Mouse (Mus musculus): ENCODE measurements around the gene Errfi1. TPM values are rescaled to one million over a fixed set of nuclear protein-coding genes. Genes with fewer than 3 reads are reported as not detected.

Errfi1 gene
- polyA plus RNA-seq, 1 experiment from 2014 or later, result 11.3 TPM

- no peak overlapping the region for H3K27ac ChIP-seq (replicated peaks)
- ATAC-seq (ENCODE audit: extremely low read depth, insufficient number of reproducible peaks, low FRiP score, low TSS enrichment), result no peak
- 51% methylated on average over 10 of the region's 10 CpGs for WGBS
Measured at GRCm38 (mm10) chr4:150849964-150850363, 3.8 kb upstream of the Errfi1 start.

DNA sequence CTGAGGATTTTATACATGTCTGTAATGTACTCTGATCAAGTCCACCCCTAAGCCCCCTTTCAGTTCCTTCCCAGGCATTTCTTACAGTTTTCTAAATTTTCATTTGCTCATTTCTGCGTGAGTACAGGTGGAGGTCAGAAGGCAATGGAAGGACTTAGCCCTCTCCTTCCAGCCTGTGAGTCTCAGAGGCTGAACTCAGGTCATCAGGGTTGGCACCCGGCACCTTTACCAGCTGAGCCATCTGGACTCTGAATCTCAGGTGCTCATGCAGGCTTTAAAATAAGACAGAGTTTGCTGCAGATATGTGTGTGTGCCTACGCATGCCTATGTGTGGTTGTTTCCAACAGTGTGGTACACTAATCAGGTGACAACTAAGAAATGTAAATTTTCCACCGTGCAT is 2.8 kb upstream of the Errfi1 start:
- Histone ChIP-seq H3K27ac (replicated peaks) (no peak overlapping the region), H3K9me3 (no peaks in the 10 kb centered on the region)
- 78% methylated on average over 4 of the region's 4 CpGs for WGBS

More at GRCm38 (mm10) chr4:150849964-150850363, 3.8 kb upstream of the Errfi1 start:
- Histone ChIP-seq H3K27me3 (replicated peaks) (peaks cover 5% of the 10 kb centered on the region; the same call in 1 of the 2 replicates), H3K9ac (no peak overlapping the region), H3K9me3 (no peaks in the 10 kb centered on the region), H3K4me3 (no peak overlapping the region), H3K4me2 (no peak overlapping the region), H3K4me1 (peaks cover 15% of the 10 kb centered on the region), H3K36me3 (no peaks in the 10 kb centered on the region)

GRCm38 (mm10) chr4:150852045-150852444 is 1.7 kb upstream of the Errfi1 start:
- H3K27me3 ChIP-seq (replicated peaks), result peaks cover 5% of the 10 kb centered on the region; the same call in 1 of the 2 replicates

More for the DNA sequence above, 2.8 kb upstream of the Errfi1 start:
- Histone ChIP-seq H3K4me1 (peaks cover 17% of the 10 kb centered on the region), H3K4me3 (no peak overlapping the region), H3K4me2 (no peak overlapping the region), H3K27me3 (replicated peaks) (peaks cover 5% of the 10 kb centered on the region; the same call in 1 of the 2 replicates), H3K9ac (no peak overlapping the region), H3K36me3 (no peaks in the 10 kb centered on the region)
- ATAC-seq (ENCODE audit: extremely low read depth, insufficient number of reproducible peaks, low FRiP score, low TSS enrichment), result no peak

DNA sequence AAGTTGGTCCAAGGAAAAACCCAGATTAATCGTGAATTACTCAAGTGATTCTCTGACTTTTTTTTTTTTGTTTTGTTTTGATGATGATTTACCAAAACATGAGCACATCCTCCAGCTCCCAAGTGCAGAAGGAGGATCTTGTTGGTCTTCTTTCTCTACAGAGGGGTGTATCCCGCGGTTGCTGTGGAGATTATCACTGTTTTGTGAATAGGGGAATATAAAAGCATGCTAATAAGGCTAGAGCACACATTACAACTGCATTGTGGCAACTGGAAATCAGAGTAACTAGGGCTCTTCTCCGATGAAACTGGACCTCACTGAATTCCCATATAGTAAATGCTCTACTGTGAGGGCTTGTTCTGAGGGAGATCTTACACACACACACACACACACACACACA is 1.2 kb upstream of the Errfi1 start:
- no peak overlapping the region for H3K4me3 ChIP-seq
- H3K4me2 ChIP-seq, result no peak overlapping the region
- no peaks in the 10 kb centered on the region for H3K36me3 ChIP-seq
- H3K27ac ChIP-seq (replicated peaks), result no peak overlapping the region
- no peaks in the 10 kb centered on the region for H3K9me3 ChIP-seq
- no peak for ATAC-seq (ENCODE audit: extremely low read depth, insufficient number of reproducible peaks, low FRiP score, low TSS enrichment)
- peaks cover 5% of the 10 kb centered on the region; the same call in 1 of the 2 replicates for H3K27me3 ChIP-seq (replicated peaks)
- WGBS, result 69% methylated on average over 4 of the region's 4 CpGs
- H3K4me1 ChIP-seq, result peaks cover 22% of the 10 kb centered on the region
- no peak overlapping the region for H3K9ac ChIP-seq

More at GRCm38 (mm10) chr4:150852045-150852444, 1.7 kb upstream of the Errfi1 start:
- Histone ChIP-seq H3K27ac (replicated peaks) (no peak overlapping the region), H3K4me1 (peaks cover 20% of the 10 kb centered on the region), H3K9ac (no peak overlapping the region), H3K9me3 (no peaks in the 10 kb centered on the region), H3K4me3 (no peak overlapping the region), H3K4me2 (no peak overlapping the region), H3K36me3 (no peaks in the 10 kb centered on the region)
- no peak for ATAC-seq (ENCODE audit: extremely low read depth, insufficient number of reproducible peaks, low FRiP score, low TSS enrichment)
- 70% methylated on average over 8 of the region's 8 CpGs for WGBS

DNA sequence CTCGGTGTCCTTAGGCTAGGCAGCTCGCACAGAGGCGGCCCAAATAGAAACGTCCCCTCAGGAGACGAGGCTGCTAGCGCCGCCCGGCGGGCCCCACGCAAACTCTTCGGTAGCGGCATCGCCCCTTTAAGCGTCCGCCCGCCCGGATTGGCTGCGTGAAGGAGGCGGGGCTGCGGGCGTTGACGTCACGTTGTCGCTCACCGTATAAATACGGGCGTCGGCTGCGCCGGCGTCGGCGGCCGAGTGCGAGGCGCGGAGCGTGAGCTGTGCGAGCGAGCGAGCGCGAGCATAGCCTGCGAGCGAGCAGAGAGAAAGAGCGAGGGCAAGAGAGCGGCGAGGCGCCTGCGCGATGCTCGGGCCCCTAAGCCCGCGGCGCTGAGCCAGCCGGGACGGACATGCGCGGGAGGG is 1.1 kb downstream of the Errfi1 start:
- WGBS, result under 1% methylated on average over 58 of the region's 59 CpGs
- Histone ChIP-seq H3K4me3 (peak overlapping the region; percentile 79), H3K4me2 (peak overlapping the region; percentile 82), H3K4me1 (peaks cover 25% of the 10 kb centered on the region), H3K36me3 (no peaks in the 10 kb centered on the region), H3K9me3 (no peaks in the 10 kb centered on the region), H3K27ac (replicated peaks) (peak overlapping the region; percentile 98), H3K27me3 (replicated peaks) (peaks cover 3% of the 10 kb centered on the region; the same call in 1 of the 2 replicates), H3K9ac (peak overlapping the region; percentile 98)
- peak; percentile 89 for ATAC-seq (ENCODE audit: extremely low read depth, insufficient number of reproducible peaks, low FRiP score, low TSS enrichment)

DNA sequence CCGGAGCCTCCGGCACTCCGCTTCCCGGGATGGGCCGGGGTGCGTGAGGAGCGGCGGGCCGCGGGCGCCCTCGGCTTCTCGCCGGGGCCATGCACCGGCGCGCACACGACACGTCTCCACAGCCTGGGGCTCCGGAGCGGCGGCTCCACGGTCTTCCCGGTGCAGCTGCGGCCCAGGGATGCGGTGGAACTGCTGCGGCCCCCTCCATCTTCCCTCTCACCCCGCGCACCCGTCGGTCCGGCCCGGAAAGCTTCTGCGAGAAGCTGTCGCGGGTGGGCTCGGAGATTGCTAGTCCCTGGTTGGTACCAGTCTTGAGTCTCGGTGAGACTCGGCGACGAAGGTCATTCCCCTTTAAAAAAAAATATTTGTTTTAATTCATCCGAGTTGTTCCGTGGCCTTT is 1.6 kb downstream of the Errfi1 start:
- ATAC-seq (ENCODE audit: extremely low read depth, insufficient number of reproducible peaks, low FRiP score, low TSS enrichment), result peak; percentile 52
- H3K4me1 ChIP-seq, result peaks cover 28% of the 10 kb centered on the region
- under 1% methylated on average over 43 of the region's 43 CpGs for WGBS

GRCm38 (mm10) chr4:150860526-150860925 is 6.8 kb downstream of the Errfi1 start:
- Histone ChIP-seq H3K4me1 (peaks cover 37% of the 10 kb centered on the region), H3K9me3 (no peaks in the 10 kb centered on the region), H3K27ac (replicated peaks) (no peak overlapping the region), H3K4me2 (no peak overlapping the region), H3K27me3 (replicated peaks) (no peaks in the 10 kb centered on the region), H3K4me3 (no peak overlapping the region), H3K36me3 (peaks cover 4% of the 10 kb centered on the region), H3K9ac (no peak overlapping the region)
- 67% methylated on average over 4 of the region's 4 CpGs for WGBS
- no peak for ATAC-seq (ENCODE audit: extremely low read depth, insufficient number of reproducible peaks, low FRiP score, low TSS enrichment)

More for the DNA sequence above, 1.6 kb downstream of the Errfi1 start:
- Histone ChIP-seq H3K9me3 (no peaks in the 10 kb centered on the region), H3K4me2 (peak overlapping the region; percentile 82), H3K9ac (peak overlapping the region; percentile 98), H3K27ac (replicated peaks) (peak overlapping the region; percentile 98), H3K4me3 (peak overlapping the region; percentile 79), H3K27me3 (replicated peaks) (peaks cover 3% of the 10 kb centered on the region; the same call in 1 of the 2 replicates), H3K36me3 (no peaks in the 10 kb centered on the region)

DNA sequence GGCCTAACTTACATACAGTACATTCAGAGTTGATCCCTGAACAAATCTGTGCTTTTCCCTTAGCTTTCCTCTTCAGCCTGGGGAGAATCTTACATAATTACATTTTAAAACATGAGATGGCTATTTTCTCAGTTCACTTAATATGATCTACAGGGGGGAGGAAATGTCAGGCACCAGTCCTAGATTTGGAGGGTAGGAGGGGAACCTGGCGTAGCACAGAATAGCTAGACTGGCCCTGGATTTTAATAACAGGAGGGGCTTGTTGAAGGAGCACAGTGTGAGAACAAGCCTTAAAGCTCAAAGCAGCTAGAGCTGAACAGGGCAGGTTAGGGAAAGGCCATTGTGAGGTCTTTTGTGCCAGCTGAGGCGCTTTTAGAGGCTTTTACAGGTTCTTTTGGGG is 7.4 kb downstream of the Errfi1 start:
- H3K4me1 ChIP-seq, result peaks cover 32% of the 10 kb centered on the region
- H3K4me2 ChIP-seq, result no peak overlapping the region
- no peaks in the 10 kb centered on the region for H3K9me3 ChIP-seq
- H3K9ac ChIP-seq, result no peak overlapping the region
- H3K27ac ChIP-seq (replicated peaks), result no peak overlapping the region
- ATAC-seq (ENCODE audit: extremely low read depth, insufficient number of reproducible peaks, low FRiP score, low TSS enrichment), result no peak
- no peak overlapping the region for H3K4me3 ChIP-seq
- WGBS, result 86% methylated on average over 2 of the region's 2 CpGs
- peaks cover 10% of the 10 kb centered on the region for H3K36me3 ChIP-seq
- no peaks in the 10 kb centered on the region for H3K27me3 ChIP-seq (replicated peaks)

GRCm38 (mm10) chr4:150862626-150863375 is 9.1 kb downstream of the Errfi1 start:
- Histone ChIP-seq H3K9ac (no peak overlapping the region), H3K4me2 (no peak overlapping the region), H3K27me3 (replicated peaks) (no peaks in the 10 kb centered on the region), H3K9me3 (no peaks in the 10 kb centered on the region), H3K36me3 (peaks cover 27% of the 10 kb centered on the region), H3K4me3 (no peak overlapping the region), H3K27ac (replicated peaks) (no peak overlapping the region), H3K4me1 (peaks cover 23% of the 10 kb centered on the region)
- ATAC-seq (ENCODE audit: extremely low read depth, insufficient number of reproducible peaks, low FRiP score, low TSS enrichment), result no peak
- WGBS, result 62% methylated on average over 8 of the region's 8 CpGs

DNA sequence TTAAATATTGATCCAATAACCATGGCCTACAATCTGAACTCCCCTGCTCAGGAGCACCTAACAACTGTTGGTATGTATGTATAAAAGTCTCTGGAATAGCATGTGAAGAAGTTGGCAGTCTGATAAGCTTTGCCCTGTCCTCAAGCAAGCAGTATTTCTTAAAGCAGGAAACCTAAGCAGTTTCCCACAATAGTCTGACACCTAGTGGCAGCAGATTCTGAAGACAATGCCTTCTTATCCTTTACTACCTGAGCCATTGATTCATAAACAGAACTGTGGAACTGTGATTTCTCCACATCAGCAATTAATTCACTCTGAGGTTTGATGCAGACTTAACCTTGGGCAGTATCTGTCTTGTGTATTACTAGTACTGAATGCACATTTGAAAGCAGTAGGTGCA is 11.7 kb downstream of the Errfi1 start:
- no peak overlapping the region for H3K9ac ChIP-seq
- no peak overlapping the region for H3K4me2 ChIP-seq
- peaks cover 34% of the 10 kb centered on the region for H3K4me1 ChIP-seq
- H3K27me3 ChIP-seq (replicated peaks), result no peaks in the 10 kb centered on the region
- ATAC-seq (ENCODE audit: extremely low read depth, insufficient number of reproducible peaks, low FRiP score, low TSS enrichment), result no peak
- peaks cover 33% of the 10 kb centered on the region for H3K36me3 ChIP-seq
- no peak overlapping the region for H3K4me3 ChIP-seq
- H3K27ac ChIP-seq (replicated peaks), result no peak overlapping the region
- H3K9me3 ChIP-seq, result no peaks in the 10 kb centered on the region

- Histone ChIP-seq H3K27me3 (replicated peaks) (no peaks in the 10 kb centered on the region), H3K36me3 (peaks cover 33% of the 10 kb centered on the region), H3K4me1 (peaks cover 35% of the 10 kb centered on the region), H3K9me3 (no peaks in the 10 kb centered on the region), H3K9ac (no peak overlapping the region), H3K4me2 (no peak overlapping the region), H3K4me3 (no peak overlapping the region), H3K27ac (replicated peaks) (no peak overlapping the region)
- WGBS, result 82% methylated on average over 11 of the region's 11 CpGs
- ATAC-seq (ENCODE audit: extremely low read depth, insufficient number of reproducible peaks, low FRiP score, low TSS enrichment), result no peak
Measured at GRCm38 (mm10) chr4:150866069-150866468, 12.3 kb downstream of the Errfi1 start.

GRCm38 (mm10) chr4:150866494-150866893 is 12.8 kb downstream of the Errfi1 start:
- no peak overlapping the region for H3K4me3 ChIP-seq
- H3K27me3 ChIP-seq (replicated peaks), result no peaks in the 10 kb centered on the region
- no peak overlapping the region for H3K9ac ChIP-seq
- H3K27ac ChIP-seq (replicated peaks), result no peak overlapping the region
- H3K9me3 ChIP-seq, result no peaks in the 10 kb centered on the region
- ATAC-seq (ENCODE audit: extremely low read depth, insufficient number of reproducible peaks, low FRiP score, low TSS enrichment), result no peak
- no peak overlapping the region for H3K4me2 ChIP-seq
- peaks cover 36% of the 10 kb centered on the region for H3K4me1 ChIP-seq
- peaks cover 33% of the 10 kb centered on the region for H3K36me3 ChIP-seq
- 88% methylated on average over 12 of the region's 12 CpGs for WGBS
